Mouse (Mus musculus) heart, postnatal 10 days (tissue): Measurements from ENCODE around the gene Slc41a1. TPM values are rescaled to one million over a fixed set of nuclear protein-coding genes. Genes with fewer than 3 reads are reported as not detected.

Experiments
- DNase-seq, 2 experiments: peaks; one replicate each; pipeline ENCODE4 v3.0.0; 2021
- intact Hi-C: fragments of 180-260 bp; cut with DNase I; formaldehyde crosslinking; loops from one replicate; pipeline ENCODE4 v1.15.1; 2025
- total RNA-seq, 2 experiments: library from RNA; stranded (reverse); gene quantifications; 2 replicates each; pipeline ENCODE4 v1.2.3; 2021

Gene Slc41a1
- total RNA-seq, 2 experiments from 2014 or later = 27.0 to 28.9 TPM

DNA sequence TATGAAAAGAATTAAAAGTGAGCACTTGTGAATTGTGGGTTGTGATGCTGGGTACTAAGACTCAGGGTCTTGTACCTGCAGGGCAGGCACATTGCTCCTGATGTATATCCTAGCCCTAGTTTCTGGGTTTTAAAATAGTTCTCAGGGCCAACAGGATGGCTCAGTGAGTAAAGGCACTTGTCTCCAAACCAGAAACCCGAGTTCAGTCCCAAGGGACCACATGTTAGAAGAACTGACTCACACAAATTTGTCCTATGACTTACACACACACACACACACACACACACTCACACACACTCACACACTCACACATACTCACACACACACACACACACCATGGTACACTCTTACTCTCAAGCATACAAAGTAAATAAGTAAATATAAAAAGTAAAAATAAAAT lies 45.6 kb downstream of the Slc41a1 start:
- no peak for DNase-seq
- intact Hi-C loops = no loop called here

DNA sequence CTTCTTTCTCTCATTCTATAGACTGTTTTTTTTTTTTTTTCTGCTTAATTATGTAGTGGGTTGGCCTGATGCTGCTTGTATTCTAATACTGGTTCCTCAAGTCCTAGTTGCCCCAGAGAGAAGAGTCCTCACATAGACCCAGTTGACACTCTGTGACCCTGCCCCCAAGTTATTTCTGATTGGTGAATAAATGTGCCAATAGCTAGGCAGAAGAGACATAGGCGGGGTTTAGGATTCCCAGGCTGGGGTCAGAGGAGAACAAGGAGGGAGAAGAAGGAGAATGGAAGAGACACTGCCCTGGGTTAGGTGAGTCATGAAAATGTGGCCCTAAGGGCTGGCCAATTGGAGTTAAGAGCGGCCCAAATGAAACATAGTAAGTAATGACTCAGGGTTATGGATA lies 52.5 kb downstream of the Slc41a1 start:
- DNase-seq = no peak
- intact Hi-C loops = no loop called here

DNA sequence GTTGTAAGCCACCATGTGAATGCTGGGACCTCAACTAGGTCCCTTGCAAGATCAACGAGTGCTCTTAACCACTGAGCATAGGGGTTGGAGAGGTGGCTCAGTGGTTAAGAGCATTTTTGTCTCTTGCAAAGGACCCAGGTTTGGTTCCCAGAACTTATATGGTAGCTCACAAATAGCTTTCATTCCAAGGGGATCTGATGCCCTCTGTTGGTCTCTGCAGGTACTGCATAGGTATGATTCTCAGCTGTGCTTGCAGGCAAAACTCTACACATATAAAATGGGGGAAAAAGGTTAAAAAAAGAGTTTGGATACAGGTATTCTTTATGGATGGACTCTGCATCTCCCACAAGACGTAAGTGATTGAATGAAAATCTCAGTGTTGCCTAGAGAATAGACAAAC lies 55.5 kb downstream of the Slc41a1 start:
- peak in 1 of 2 experiments; percentile 7 for DNase-seq
- intact Hi-C loops = no loop called here

DNA sequence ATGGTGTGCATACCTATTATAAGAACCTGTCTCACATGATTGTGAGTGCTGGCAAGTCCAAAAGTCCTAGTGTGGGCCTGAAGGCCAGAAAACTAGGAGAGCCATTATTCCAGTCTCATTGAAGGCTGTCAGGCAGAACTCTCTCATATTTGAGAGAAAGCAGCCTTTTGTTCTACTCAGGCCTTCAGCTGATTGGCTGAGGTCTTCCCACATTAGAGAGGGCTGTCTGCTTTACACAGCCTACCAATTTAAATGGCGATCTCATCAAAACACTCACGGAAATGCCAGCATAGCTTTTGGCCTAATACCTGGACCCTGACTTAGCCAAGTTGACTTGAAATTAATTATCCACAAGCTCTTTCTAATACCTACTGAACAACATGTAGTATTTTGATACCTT lies 58.9 kb downstream of the Slc41a1 start:
- intact Hi-C loops = no loop called here
- no peak for DNase-seq

DNA sequence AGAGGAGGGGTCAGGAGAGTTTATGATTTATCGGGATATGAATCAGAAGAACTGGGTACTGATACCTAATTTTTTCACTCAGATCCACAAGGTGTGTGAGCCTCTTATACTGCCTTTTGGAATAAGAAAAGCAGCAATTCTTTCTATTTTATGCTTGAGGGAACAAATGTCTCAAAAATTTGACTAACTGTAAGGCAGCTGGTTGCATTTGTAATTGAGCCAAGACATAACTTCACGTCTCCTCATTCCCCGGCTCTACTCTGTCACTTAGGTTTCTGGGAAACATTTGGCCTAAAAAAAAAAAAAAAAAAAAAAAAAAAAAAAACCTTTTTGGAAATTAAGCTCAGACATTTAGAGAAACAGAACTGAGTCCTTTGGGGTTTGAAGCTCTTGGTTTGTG lies 59.3 kb downstream of the Slc41a1 start:
- intact Hi-C loops = no loop called here
- no peak for DNase-seq

DNA sequence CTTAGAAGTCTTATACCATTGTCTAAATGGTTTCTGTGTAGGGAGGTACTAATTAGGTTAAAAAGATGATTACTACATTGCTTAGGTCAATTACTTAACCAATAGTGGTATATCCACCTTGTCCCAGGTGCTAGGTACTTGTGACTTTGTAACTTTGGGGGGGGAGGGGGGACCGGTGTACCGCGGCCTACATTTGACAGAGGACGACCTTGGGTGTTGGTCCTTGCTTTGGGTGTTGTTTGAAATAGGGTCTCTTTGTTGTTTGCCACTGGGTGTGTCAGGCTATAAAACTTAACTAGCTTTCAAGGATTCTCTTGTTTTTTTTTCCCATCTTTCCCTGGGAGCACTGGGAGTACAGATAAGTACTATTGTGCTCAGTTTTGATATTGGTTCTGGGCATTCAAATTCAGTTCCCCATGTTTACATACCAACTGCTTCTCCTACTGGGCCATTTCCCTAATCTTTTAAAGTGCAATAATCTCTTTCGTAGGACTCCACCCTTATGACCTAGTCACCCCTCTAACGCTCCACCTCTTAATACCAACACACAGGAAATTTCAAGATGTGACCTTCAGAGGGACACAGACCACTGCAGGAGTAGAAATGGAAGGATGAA lies 62.9 kb downstream of the Slc41a1 start:
- intact Hi-C loops = no loop called here
- no peak for DNase-seq

DNA sequence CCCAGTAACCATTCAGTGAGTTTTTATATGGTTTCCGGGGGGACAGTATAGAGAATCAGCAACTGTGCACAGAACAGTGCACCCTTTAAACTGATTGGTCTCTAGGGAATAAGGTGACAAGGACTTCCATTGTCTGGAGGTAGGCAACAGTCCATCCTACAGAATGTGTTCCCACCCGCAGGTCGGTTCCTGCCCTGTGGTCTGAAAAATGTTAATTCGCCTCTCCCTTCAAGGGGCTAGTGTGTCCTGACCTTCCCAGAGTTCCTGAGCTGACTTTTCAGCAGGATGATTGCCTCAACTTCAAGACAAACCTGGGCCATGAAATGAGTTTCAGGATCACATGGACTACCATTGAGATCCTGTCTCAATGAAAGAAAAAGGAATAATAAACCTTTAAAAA lies 64.1 kb downstream of the Slc41a1 start:
- intact Hi-C loops = no loop called here
- DNase-seq = no peak

Other genes starting within 250 kb of the Slc41a1 start
- gene Avpr1b, start 228.3 kb upstream of the Slc41a1 start, total RNA-seq = not detected
- gene Ctse, start 189.2 kb upstream of the Slc41a1 start, total RNA-seq = 1 to 10 TPM; 1.1 to 2.1 TPM
- 1 to 10 TPM; 4.0 to 5.9 TPM for gene Rab7b, start 138.8 kb upstream of the Slc41a1 start, total RNA-seq
- not detected for gene Slc26a9, start 83.5 kb upstream of the Slc41a1 start, total RNA-seq
- 1 to 10 TPM; 3.0 to 4.0 TPM for gene Pm20d1, start 30.1 kb upstream of the Slc41a1 start, total RNA-seq
- gene Rab29, start 39.7 kb downstream of the Slc41a1 start, total RNA-seq = 10 to 100 TPM; 12.3 to 14.2 TPM
- 100 to 1,000 TPM; 105 to 107 TPM for gene Nucks1, start 83.0 kb downstream of the Slc41a1 start, total RNA-seq
- gene Slc45a3, start 135.5 kb downstream of the Slc41a1 start, total RNA-seq = 1 to 10 TPM; 3.0 to 5.3 TPM
- gene Elk4, start 180.1 kb downstream of the Slc41a1 start, total RNA-seq = 100 to 1,000 TPM; 133 to 138 TPM
- gene Mfsd4a, start 240.6 kb downstream of the Slc41a1 start, total RNA-seq = 1 to 10 TPM; 1.7 TPM